Mouse (Mus musculus): Measurements from ENCODE around the gene Pmis2. TPM values are rescaled to one million over a fixed set of nuclear protein-coding genes. Genes with fewer than 3 reads are reported as not detected.

Pmis2 gene
- polyA plus RNA-seq, 1 experiment from 2014 or later, result not detected

- Histone ChIP-seq H3K9me3 (ENCODE audit: low read depth, low read length) (no peaks in the 10 kb centered on the region), H3K4me3 (ENCODE audit: low read depth, low read length) (peak overlapping the region; percentile 26), H3K36me3 (ENCODE audit: insufficient read depth) (no peaks in the 10 kb centered on the region), H3K27me3 (ENCODE audit: insufficient read depth, low read length) (peaks cover 45% of the 10 kb centered on the region), H3K27ac (ENCODE audit: low read depth) (no peak overlapping the region), H3K4me2 (peak overlapping the region; percentile 42), H3K9ac (no peak overlapping the region; the same call in 1 of the 2 replicates), H3K4me1 (ENCODE audit: insufficient read depth) (no peaks in the 10 kb centered on the region)
- 1% methylated on average over 20 of the region's 20 CpGs for WGBS
- DNase-seq (peak; percentile 73), ATAC-seq (ENCODE audit: insufficient read depth) (peak; percentile 78)
- TF ChIP-seq CTCF (IDR thresholded peaks at IDR 0.05; ENCODE audit: low read depth), result peak; percentile 77
Measured at GRCm38 (mm10) chr7:30634621-30635020, 36.8 kb downstream of the Pmis2 start.

GRCm38 (mm10) chr7:30633762-30634412 lies 37.5 kb downstream of the Pmis2 start:
- TF ChIP-seq CTCF (IDR thresholded peaks at IDR 0.05; ENCODE audit: low read depth), result no peak
- H3K9me3 ChIP-seq (ENCODE audit: low read depth, low read length), result no peaks in the 10 kb centered on the region
- peaks cover 45% of the 10 kb centered on the region for H3K27me3 ChIP-seq (ENCODE audit: insufficient read depth, low read length)
- H3K4me1 ChIP-seq (ENCODE audit: insufficient read depth), result no peaks in the 10 kb centered on the region
- no peak for ATAC-seq (ENCODE audit: insufficient read depth)
- 3% methylated on average over 27 of the region's 27 CpGs for WGBS
- 0 out of 2 replicates have a peak overlapping the region, but pooled peaks have one; percentile 26 for H3K4me3 ChIP-seq (ENCODE audit: low read depth, low read length)
- no peak for DNase-seq
- no peaks in the 10 kb centered on the region for H3K36me3 ChIP-seq (ENCODE audit: insufficient read depth)
- no peak overlapping the region for H3K4me2 ChIP-seq
- H3K27ac ChIP-seq (ENCODE audit: low read depth), result no peak overlapping the region
- no peak overlapping the region; the same call in 1 of the 2 replicates for H3K9ac ChIP-seq

- Histone ChIP-seq H3K4me3 (ENCODE audit: low read depth, low read length) (no peak overlapping the region), H3K36me3 (ENCODE audit: insufficient read depth) (peaks cover 6% of the 10 kb centered on the region; the same call in 1 of the 2 replicates), H3K4me2 (no peak overlapping the region), H3K4me1 (ENCODE audit: insufficient read depth) (0 out of 2 replicates have a peak, but pooled peaks cover 5% of the 10 kb centered on the region), H3K9ac (no peak overlapping the region), H3K27ac (ENCODE audit: low read depth) (no peak overlapping the region), H3K9me3 (ENCODE audit: low read depth, low read length) (no peaks in the 10 kb centered on the region), H3K27me3 (ENCODE audit: insufficient read depth, low read length) (peaks cover 20% of the 10 kb centered on the region)
- no peak for TF ChIP-seq CTCF (IDR thresholded peaks at IDR 0.05; ENCODE audit: low read depth)
- ATAC-seq (ENCODE audit: insufficient read depth), result no peak
- no peak for DNase-seq
Measured at GRCm38 (mm10) chr7:30629013-30629412, 42.4 kb downstream of the Pmis2 start.

- Histone ChIP-seq H3K36me3 (ENCODE audit: insufficient read depth) (peaks cover 29% of the 10 kb centered on the region), H3K27ac (ENCODE audit: low read depth) (no peak overlapping the region), H3K27me3 (ENCODE audit: insufficient read depth, low read length) (no peaks in the 10 kb centered on the region; the same call in 1 of the 2 replicates), H3K4me2 (peak overlapping the region; percentile 68; the same call in 1 of the 2 replicates), H3K4me1 (ENCODE audit: insufficient read depth) (0 out of 2 replicates have a peak, but pooled peaks cover 5% of the 10 kb centered on the region), H3K4me3 (ENCODE audit: low read depth, low read length) (peak overlapping the region; percentile 91; the same call in 1 of the 2 replicates), H3K9me3 (ENCODE audit: low read depth, low read length) (no peaks in the 10 kb centered on the region), H3K9ac (no peak overlapping the region)
- DNase-seq, result no peak
- no peak for ATAC-seq (ENCODE audit: insufficient read depth)
- TF ChIP-seq CTCF (IDR thresholded peaks at IDR 0.05; ENCODE audit: low read depth), result no peak
- WGBS, result 72% methylated on average over 5 of the region's 5 CpGs
Measured at GRCm38 (mm10) chr7:30626647-30627046, 44.8 kb downstream of the Pmis2 start.

- Histone ChIP-seq H3K27ac (ENCODE audit: low read depth) (peak within 1 kb of the TSS; percentile 25; the same call in 1 of the 2 replicates), H3K9ac (peak within 1 kb of the TSS; percentile 89)
- WGBS, result 2% methylated on average over 44 of the region's 44 CpGs
Measured at GRCm38 (mm10) chr7:30625530-30626384, 45.6 kb downstream of the Pmis2 start, which contains the start of gene Cox6b1. Gene Cox6b1 (minus strand): TSS chr7:30626151.

More at GRCm38 (mm10) chr7:30625530-30626384, 45.6 kb downstream of the Pmis2 start, which contains the start of gene Cox6b1:
- Histone ChIP-seq H3K4me3 (ENCODE audit: low read depth, low read length) (peak within 1 kb of the TSS; percentile 91), H3K4me2 (peak within 1 kb of the TSS; percentile 68), H3K27me3 (ENCODE audit: insufficient read depth, low read length) (no peaks in the 10 kb centered on the region), H3K9me3 (ENCODE audit: low read depth, low read length) (no peaks in the 10 kb centered on the region), H3K4me1 (ENCODE audit: insufficient read depth) (0 out of 2 replicates have a peak, but pooled peaks cover 5% of the 10 kb centered on the region), H3K36me3 (ENCODE audit: insufficient read depth) (peaks cover 35% of the 10 kb centered on the region)
- ATAC-seq (ENCODE audit: insufficient read depth), result peak; percentile 96
- peak; percentile 97 for DNase-seq
- no peak for TF ChIP-seq CTCF (IDR thresholded peaks at IDR 0.05; ENCODE audit: low read depth)

Other genes with a start within 250 kb of the Pmis2 start
- 1.7 and 2.0 TPM in 2 replicates for gene Nfkbid, start 249.9 kb downstream of the Pmis2 start, polyA plus RNA-seq (2014; fragmentation: Nextera tagmentation; extraction: Ambion mirVana)
- 22.3 and 22.6 TPM in 2 replicates for gene Aplp1, start 226.1 kb downstream of the Pmis2 start, polyA plus RNA-seq (2014; fragmentation: Nextera tagmentation; extraction: Ambion mirVana)
- gene Kirrel2, start 213.9 kb downstream of the Pmis2 start, polyA plus RNA-seq (2014; fragmentation: Nextera tagmentation; extraction: Ambion mirVana), result not detected in 2 replicates
- gene Nphs1, start 213.3 kb downstream of the Pmis2 start, polyA plus RNA-seq (2014; fragmentation: Nextera tagmentation; extraction: Ambion mirVana), result 0.19 TPM in 1 of 2 replicates, not detected in the other
- gene Prodh2, start 178.0 kb downstream of the Pmis2 start, polyA plus RNA-seq (2014; fragmentation: Nextera tagmentation; extraction: Ambion mirVana), result not detected in 2 replicates
- 13.8 and 14.3 TPM in 2 replicates for gene Arhgap33, start 136.5 kb downstream of the Pmis2 start, polyA plus RNA-seq (2014; fragmentation: Nextera tagmentation; extraction: Ambion mirVana)
- 24.9 and 26.0 TPM in 2 replicates for gene Hspb6, start 119.4 kb downstream of the Pmis2 start, polyA plus RNA-seq (2014; fragmentation: Nextera tagmentation; extraction: Ambion mirVana)
- gene Proser3, start 119.3 kb downstream of the Pmis2 start, polyA plus RNA-seq (2014; fragmentation: Nextera tagmentation; extraction: Ambion mirVana), result 18.3 and 18.7 TPM in 2 replicates
- 33.7 and 34.7 TPM in 2 replicates for gene Lin37, start 111.8 kb downstream of the Pmis2 start, polyA plus RNA-seq (2014; fragmentation: Nextera tagmentation; extraction: Ambion mirVana)
- gene U2af1l4, start 108.3 kb downstream of the Pmis2 start, polyA plus RNA-seq (2014; fragmentation: Nextera tagmentation; extraction: Ambion mirVana), result 101 and 120 TPM in 2 replicates
- 7.9 and 9.9 TPM in 2 replicates for gene Gm49396, start 108.3 kb downstream of the Pmis2 start, polyA plus RNA-seq (2014; fragmentation: Nextera tagmentation; extraction: Ambion mirVana)
- 104 and 105 TPM in 2 replicates for gene Psenen, start 108.0 kb downstream of the Pmis2 start, polyA plus RNA-seq (2014; fragmentation: Nextera tagmentation; extraction: Ambion mirVana)
- 3.0 and 4.1 TPM in 2 replicates for gene Igflr1, start 106.2 kb downstream of the Pmis2 start, polyA plus RNA-seq (2014; fragmentation: Nextera tagmentation; extraction: Ambion mirVana)
- 11.7 and 14.8 TPM in 2 replicates for gene Kmt2b, start 82.9 kb downstream of the Pmis2 start, polyA plus RNA-seq (2014; fragmentation: Nextera tagmentation; extraction: Ambion mirVana)
- 1.7 and 2.4 TPM in 2 replicates for gene Zbtb32, start 72.7 kb downstream of the Pmis2 start, polyA plus RNA-seq (2014; fragmentation: Nextera tagmentation; extraction: Ambion mirVana)
- gene Upk1a, start 58.8 kb downstream of the Pmis2 start, polyA plus RNA-seq (2014; fragmentation: Nextera tagmentation; extraction: Ambion mirVana), result 0.46 and 0.51 TPM in 2 replicates
- 855 and 914 TPM in 2 replicates for gene Cox6b1, start 45.5 kb downstream of the Pmis2 start, polyA plus RNA-seq (2014; fragmentation: Nextera tagmentation; extraction: Ambion mirVana)
- gene Etv2, start 35.8 kb downstream of the Pmis2 start, polyA plus RNA-seq (2014; fragmentation: Nextera tagmentation; extraction: Ambion mirVana), result not detected in 2 replicates
- gene Rbm42, start 21.3 kb downstream of the Pmis2 start, polyA plus RNA-seq (2014; fragmentation: Nextera tagmentation; extraction: Ambion mirVana), result 115 and 117 TPM in 2 replicates
- 63.5 TPM in 2 replicates for gene Haus5, start 6.6 kb downstream of the Pmis2 start, polyA plus RNA-seq (2014; fragmentation: Nextera tagmentation; extraction: Ambion mirVana)
- gene 2200002J24Rik, start 27.3 kb upstream of the Pmis2 start, polyA plus RNA-seq (2014; fragmentation: Nextera tagmentation; extraction: Ambion mirVana), result 0.34 and 0.46 TPM in 2 replicates
- 0.23 and 0.42 TPM in 2 replicates for gene Atp4a, start 40.6 kb upstream of the Pmis2 start, polyA plus RNA-seq (2014; fragmentation: Nextera tagmentation; extraction: Ambion mirVana)
- gene Tmem147, start 57.9 kb upstream of the Pmis2 start, polyA plus RNA-seq (2014; fragmentation: Nextera tagmentation; extraction: Ambion mirVana), result 169 and 179 TPM in 2 replicates
- gene Gapdhs, start 72.1 kb upstream of the Pmis2 start, polyA plus RNA-seq (2014; fragmentation: Nextera tagmentation; extraction: Ambion mirVana), result 0.68 and 0.91 TPM in 2 replicates
- gene Sbsn, start 79.9 kb upstream of the Pmis2 start, polyA plus RNA-seq (2014; fragmentation: Nextera tagmentation; extraction: Ambion mirVana), result 0.34 and 1.3 TPM in 2 replicates
- gene Dmkn, start 92.2 kb upstream of the Pmis2 start, polyA plus RNA-seq (2014; fragmentation: Nextera tagmentation; extraction: Ambion mirVana), result 2.4 TPM in 2 replicates
- not detected in 2 replicates for gene Krtdap, start 116.3 kb upstream of the Pmis2 start, polyA plus RNA-seq (2014; fragmentation: Nextera tagmentation; extraction: Ambion mirVana)
- gene Ffar2, start 152.2 kb upstream of the Pmis2 start, polyA plus RNA-seq (2014; fragmentation: Nextera tagmentation; extraction: Ambion mirVana), result 0.20 and 0.39 TPM in 2 replicates
- gene Ffar3, start 184.6 kb upstream of the Pmis2 start, polyA plus RNA-seq (2014; fragmentation: Nextera tagmentation; extraction: Ambion mirVana), result not detected in 2 replicates
- gene Ffar1, start 190.0 kb upstream of the Pmis2 start, polyA plus RNA-seq (2014; fragmentation: Nextera tagmentation; extraction: Ambion mirVana), result not detected in 2 replicates
- 0.32 TPM in 1 of 2 replicates, not detected in the other for gene Cd22, start 208.7 kb upstream of the Pmis2 start, polyA plus RNA-seq (2014; fragmentation: Nextera tagmentation; extraction: Ambion mirVana)
- gene Mag, start 243.3 kb upstream of the Pmis2 start, polyA plus RNA-seq (2014; fragmentation: Nextera tagmentation; extraction: Ambion mirVana), result 0.12 and 0.25 TPM in 2 replicates